Mouse (Mus musculus) MEL (cell line): ENCODE data around the gene Rnaseh2b.

Experiments used
- CTCF ChIP-seq, 3 experiments: IDR thresholded peaks in 2 of 3; conservative IDR thresholded peaks in 1 of 3; 2 replicates each; pipeline ENCODE4 v1.5.1; 2011 to 2012; ENCODE audit warnings: low read length in 3 of 3, low read depth in 2 of 3, mild to moderate bottlenecking in 2 of 3, improper control_type of control experiment in 1 of 3, inconsistent platforms in 1 of 3, mixed read lengths in 1 of 3, moderate library complexity in 1 of 3; ENCODE audit not compliant: control insufficient read depth in 1 of 3, insufficient read depth in 1 of 3, poor library complexity in 1 of 3, severe bottlenecking in 1 of 3
- EP300 ChIP-seq, 2 experiments: IDR thresholded peaks; 2 replicates each; pipeline ENCODE4 v1.6.1; 2011; ENCODE audit warnings: improper control_type of control experiment in 2 of 2, low read length in 2 of 2, low read depth in 1 of 2, mild to moderate bottlenecking in 1 of 2
- GATA1 ChIP-seq: IDR thresholded peaks from 2 replicates; pipeline ENCODE4 v1.6.1; 2011; ENCODE audit warnings: low read depth, low read length, improper control_type of control experiment
- HCFC1 ChIP-seq: IDR thresholded peaks from 2 replicates; pipeline ENCODE4 v1.6.1; 2012; ENCODE audit warnings: low read depth, mild to moderate bottlenecking, inconsistent platforms, low read length, improper control_type of control experiment, moderate library complexity
- MAFK ChIP-seq: IDR thresholded peaks from 2 replicates; pipeline ENCODE4 v1.6.1; 2011; ENCODE audit warnings: low read depth, mild to moderate bottlenecking, low read length, improper control_type of control experiment, borderline replicate concordance
- POLR2A ChIP-seq, 2 experiments: IDR thresholded peaks; 2 replicates each; pipeline ENCODE4 v1.6.1; 2011 to 2012; ENCODE audit warnings: low read length in 2 of 2, mild to moderate bottlenecking in 2 of 2, control low read depth in 1 of 2, improper control_type of control experiment in 1 of 2, low read depth in 1 of 2, moderate library complexity in 1 of 2; ENCODE audit not compliant: control insufficient read depth in 1 of 2, insufficient read depth in 1 of 2, poor library complexity in 1 of 2
- POLR2AphosphoS5 ChIP-seq: IDR thresholded peaks from 2 replicates; pipeline ENCODE4 v1.6.1; 2012; ENCODE audit warnings: low read depth, borderline replicate concordance, mild to moderate bottlenecking, inconsistent platforms, low read length, moderate library complexity, mixed read lengths
- USF1 ChIP-seq: IDR thresholded peaks from 2 replicates; pipeline ENCODE4 v1.6.1; 2014; ENCODE audit warnings: low read depth, mild to moderate bottlenecking, inconsistent platforms, low read length, improper control_type of control experiment, moderate library complexity

GRCm38 (mm10) chr14:62374001-62374400, 81.6 kb downstream of the Rnaseh2b start:
- TF ChIP-seq EP300 (IDR thresholded peaks at IDR 0.05; ENCODE audit: low read depth in 1 of 2, low read length in 2 of 2) (no peak), CTCF (IDR thresholded peaks at IDR 0.05 in 2 of 3, conservative IDR thresholded peaks at IDR 0.05 in 1 of 3; ENCODE audit: control insufficient read depth in 1 of 3, insufficient read depth in 1 of 3, low read depth in 2 of 3, low read length in 3 of 3, poor library complexity in 1 of 3, severe bottlenecking in 1 of 3) (no peak), POLR2A (IDR thresholded peaks at IDR 0.05; ENCODE audit: control insufficient read depth in 1 of 2, insufficient read depth in 1 of 2, low read depth in 1 of 2, low read length in 2 of 2, poor library complexity in 1 of 2) (no peak), HCFC1 (no peak), USF1 (no peak), MAFK (no peak), GATA1 (no peak), POLR2AphosphoS5 (no peak)
